Comparison of ENCODE assay signal across 9 mouse cellular contexts in genomic region chr15:26365344-26365743, GRCm38 (mm10). TPM values are rescaled to one million over a fixed set of nuclear protein-coding genes. Genes with fewer than 3 reads are reported as not detected.
DNase-seq lines count a peak whose midpoint lies in the region; ATAC-seq lines count a peak whose summit lies in the region.
"Had no signal": no experiment of that assay in that cellular context is flagged by ENCODE, and none has a peak within 500 bp of the region (broad histone marks: within the 10 kb centered on the region; RNA-seq: fewer than 3 reads in every experiment).

No protein-coding gene starts in this region.

- H3K9ac ChIP-seq in hindbrain, embryonic 13.5 days, result no peak overlapping the region
- H3K9ac ChIP-seq in midbrain, embryonic 14.5 days (replicated peaks; ENCODE audit: low read length), result no peak overlapping the region

- peak overlapping the region; percentile 29 for H3K4me2 ChIP-seq in hindbrain, embryonic 13.5 days
- peak overlapping the region; percentile 33 for H3K4me2 ChIP-seq in midbrain, embryonic 14.5 days (ENCODE audit: low read length)

- H3K27ac ChIP-seq in hindbrain, embryonic 13.5 days, result peak overlapping the region; percentile 77
- H3K27ac ChIP-seq in midbrain, embryonic 14.5 days (replicated peaks; ENCODE audit: low read depth, low read length), result peak overlapping the region; percentile 52

- peak; percentile 77 for ATAC-seq in hindbrain, embryonic 13.5 days (ENCODE audit: low FRiP score)
- ATAC-seq in midbrain, embryonic 14.5 days (ENCODE audit: low FRiP score, low TSS enrichment), result peak; percentile 68; the same call in 1 of the 2 replicates

- WGBS in hindbrain, embryonic 13.5 days, result 21% methylated on average over 7 of the region's 7 CpGs
- WGBS in midbrain, embryonic 14.5 days, result 19% methylated on average over 7 of the region's 7 CpGs

- no peak overlapping the region for H3K4me3 ChIP-seq in hindbrain, embryonic 13.5 days
- no peak overlapping the region for H3K4me3 ChIP-seq in midbrain, embryonic 14.5 days (replicated peaks; ENCODE audit: low read depth, low read length)

- peak; percentile 22 for DNase-seq in kidney, postnatal 10 days
- no peak for DNase-seq in kidney, adult 9 months
- peak; percentile 39 for DNase-seq in embryo, embryonic 10.5 days (ENCODE audit: low spot score)
- DNase-seq in midbrain, embryonic 14.5 days, result peak; percentile 65
- DNase-seq in urinary bladder, postnatal 36 days (ENCODE audit: low spot score in 2 of 2), result no peak
- no peak for DNase-seq in adrenal gland, adult 18-20 months (ENCODE audit: low spot score in 2 of 2)
- no peak for DNase-seq in cerebellum, adult 18-20 months

- no peaks in the 10 kb centered on the region for H3K27me3 ChIP-seq in hindbrain, embryonic 13.5 days
- H3K27me3 ChIP-seq in midbrain, embryonic 14.5 days (ENCODE audit: control insufficient read depth, insufficient read depth, low read length), result no peaks in the 10 kb centered on the region

- no peaks in the 10 kb centered on the region for H3K36me3 ChIP-seq in hindbrain, embryonic 13.5 days
- H3K36me3 ChIP-seq in midbrain, embryonic 14.5 days (ENCODE audit: control insufficient read depth, insufficient read depth, low read length), result no peaks in the 10 kb centered on the region
- H3K36me3 ChIP-seq: G1E had no signal

- peaks cover 22% of the 10 kb centered on the region for H3K4me1 ChIP-seq in hindbrain, embryonic 13.5 days (replicated peaks)
- H3K4me1 ChIP-seq in midbrain, embryonic 14.5 days (ENCODE audit: control insufficient read depth, insufficient read depth, low read length), result peaks cover 3% of the 10 kb centered on the region; the same call in 1 of the 2 replicates

- no peaks in the 10 kb centered on the region for H3K9me3 ChIP-seq in hindbrain, embryonic 13.5 days
- H3K9me3 ChIP-seq in midbrain, embryonic 14.5 days (ENCODE audit: control insufficient read depth, low read length), result no peaks in the 10 kb centered on the region
- H3K9me3 ChIP-seq: G1E had no signal

RNA-seq across cellular contexts. Expression of gene March11, which starts 56.5 kb away (rescaled TPM):
- 8.4 and 9.1 TPM in 2 replicates for polyA plus RNA-seq in hindbrain, embryonic 13.5 days (2015; fragmentation: Nextera tagmentation; extraction: Ambion mirVana)
- 6.1 and 8.1 TPM in 2 replicates for polyA plus RNA-seq in midbrain, embryonic 14.5 days (2014; fragmentation: Nextera tagmentation; extraction: Ambion mirVana)
- 1 to 10 TPM; 1.2 to 1.6 TPM for total RNA-seq in adrenal gland, adult 18-20 months (2021)
- polyA plus RNA-seq: G1E had no signal

Comparison
In these comparisons a context has a peak if more than half of its experiments do, and no peak if none do; other contexts are left out.
1. DNase-seq: peak in kidney, postnatal 10 days (single experiment), embryo, embryonic 10.5 days (single experiment) and midbrain, embryonic 14.5 days (single experiment); none in kidney, adult 9 months (single experiment), urinary bladder, postnatal 36 days (0 of 2), adrenal gland, adult 18-20 months (0 of 2) and cerebellum, adult 18-20 months (0 of 2).